Mouse (Mus musculus) stomach, postnatal 0 days (tissue): ENCODE data around the gene Baiap2.

Experiments used
- CTCF ChIP-seq: IDR thresholded peaks from 2 replicates; pipeline ENCODE4 v1.5.1; 2016; ENCODE audit warnings: antibody characterized with exemption, low read depth, mild to moderate bottlenecking, moderate library complexity
- EP300 ChIP-seq: optimal IDR thresholded peaks from 2 replicates; pipeline ENCODE3; 2016; ENCODE audit warnings: antibody characterized with exemption

GRCm38 (mm10) chr11:119941794-119942193 is 769 bp upstream of the Baiap2 start:
- no peak for TF ChIP-seq EP300
- no peak for TF ChIP-seq CTCF
